Mouse (Mus musculus) intestine, embryonic 15.5 days (tissue): ENCODE data around the gene Hivep2. TPM values are rescaled to one million over a fixed set of nuclear protein-coding genes. Genes with fewer than 3 reads are reported as not detected.

Experiments
- ATAC-seq: fragments of 200-750 bp; cut with Nextera tagmentation; 2 replicates; pipeline ENCODE4 v1.8.0; 2017; ENCODE audit warnings: moderate TSS enrichment, moderate library complexity
- H3K27ac ChIP-seq: fragments of 300-500 bp; sonication (generic); 2 replicates; pipeline ENCODE4 v1.5.1; 2015; ENCODE audit warnings: mild to moderate bottlenecking, inconsistent platforms
- H3K27me3 ChIP-seq: fragments of 300-500 bp; sonication (generic); replicated peaks from 2 replicates; pipeline ENCODE4 v1.6.1; 2015; ENCODE audit warnings: inconsistent platforms
- H3K36me3 ChIP-seq: fragments of 300-500 bp; sonication (generic); 2 replicates; pipeline ENCODE4 v1.6.1; 2015; ENCODE audit warnings: inconsistent platforms
- H3K4me1 ChIP-seq: fragments of 300-500 bp; sonication (generic); replicated peaks from 2 replicates; pipeline ENCODE4 v1.6.1; 2015; ENCODE audit warnings: inconsistent platforms
- H3K4me2 ChIP-seq: fragments of 300-500 bp; sonication (generic); replicated peaks from 2 replicates; pipeline ENCODE4 v1.6.1; 2015; ENCODE audit warnings: mild to moderate bottlenecking, inconsistent platforms
- H3K4me3 ChIP-seq: fragments of 300-500 bp; sonication (generic); replicated peaks from 2 replicates; pipeline ENCODE4 v1.5.1; 2015; ENCODE audit warnings: inconsistent platforms
- H3K9ac ChIP-seq: fragments of 300-500 bp; sonication (generic); 2 replicates; pipeline ENCODE4 v1.6.1; 2015; ENCODE audit warnings: inconsistent platforms
- H3K9me3 ChIP-seq: fragments of 300-500 bp; sonication (generic); 2 replicates; pipeline ENCODE4 v1.6.1; 2016; ENCODE audit warnings: inconsistent platforms
- WGBS: fragments of 180-500 bp; shearing (Covaris S2); methylation state at CpG from one replicate; pipeline ENCODE4 v1.1.7; 2015; 5-methylcytosine and 5-hydroxymethylcytosine counted together
- polyA plus RNA-seq: library from polyadenylated mRNA; unstranded; fragments of >200 nt; fragmentation: Nextera tagmentation; extraction: Ambion mirVana; gene quantifications from 2 replicates; pipeline ENCODE4 v1.2.1, GENCODE M21; 2015

Gene Hivep2
- polyA plus RNA-seq, 1 experiment from 2014 or later = 5.2 TPM

DNA sequence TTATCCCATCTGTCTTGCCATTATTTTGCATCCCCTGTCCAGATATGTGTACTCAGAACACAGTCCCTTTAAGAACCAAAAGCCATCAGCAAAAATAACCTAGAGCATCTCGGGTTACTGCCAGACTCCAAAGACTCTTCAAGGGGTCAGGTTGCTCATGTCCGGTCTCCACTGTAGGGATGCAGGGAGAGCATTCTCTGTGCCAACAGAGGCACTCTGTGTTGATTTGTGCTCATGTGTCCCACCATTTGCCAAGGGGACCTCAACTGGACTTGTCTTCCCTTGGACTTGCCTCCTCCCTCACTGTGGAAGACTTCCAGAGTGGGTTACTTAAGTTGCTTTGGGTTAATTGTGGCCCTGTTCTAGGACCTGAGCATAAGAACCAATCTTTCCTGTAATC, 43.8 kb downstream of the Hivep2 start:
- Histone ChIP-seq H3K27me3 (no peaks in the 10 kb centered on the region), H3K4me3 (no peak overlapping the region), H3K4me2 (no peak overlapping the region), H3K27ac (no peak overlapping the region), H3K9me3 (no peaks in the 10 kb centered on the region), H3K36me3 (no peaks in the 10 kb centered on the region), H3K9ac (no peak overlapping the region), H3K4me1 (no peaks in the 10 kb centered on the region)
- WGBS = 77% methylated on average over 2 of the region's 2 CpGs
- no peak for ATAC-seq

DNA sequence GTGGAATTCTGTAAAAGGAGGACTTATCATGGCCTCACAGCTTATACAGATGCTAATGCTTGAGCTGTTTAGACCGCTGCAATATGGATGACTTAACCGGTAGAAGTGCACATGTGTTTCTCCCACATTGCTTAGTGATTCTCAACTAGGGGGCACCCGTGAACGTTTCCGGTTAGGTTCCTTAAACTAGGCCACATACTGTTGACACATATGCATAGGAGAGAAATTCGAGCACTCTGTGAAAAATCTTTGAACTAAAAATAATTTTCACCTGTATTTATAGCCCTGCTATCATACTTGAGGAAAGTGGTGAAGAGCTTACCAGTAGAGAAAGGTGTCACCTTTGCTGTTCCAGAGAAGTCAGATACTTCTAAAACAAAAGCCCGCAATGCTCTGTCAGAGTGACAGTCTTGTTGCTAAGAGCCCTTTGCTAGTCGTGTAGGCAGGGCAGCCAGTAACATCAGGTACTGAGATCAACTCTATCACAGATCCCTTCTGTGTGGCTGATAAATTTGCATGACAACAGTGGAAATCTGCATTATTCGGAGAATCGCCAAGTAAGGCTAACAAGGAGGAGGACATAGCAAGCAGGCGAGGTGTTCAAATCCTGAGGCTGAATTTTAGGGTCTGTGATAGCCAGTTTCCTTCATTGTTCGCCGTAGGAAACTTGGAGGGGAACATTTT, 50.6 kb downstream of the Hivep2 start:
- ATAC-seq = no peak
- 74% methylated on average over 13 of the region's 13 CpGs for WGBS
- Histone ChIP-seq H3K27me3 (no peaks in the 10 kb centered on the region), H3K36me3 (no peaks in the 10 kb centered on the region), H3K4me2 (no peak overlapping the region), H3K9me3 (no peaks in the 10 kb centered on the region), H3K4me3 (no peak overlapping the region), H3K4me1 (peaks cover 9% of the 10 kb centered on the region; the same call in 1 of the 2 replicates), H3K27ac (no peak overlapping the region), H3K9ac (no peak overlapping the region)

DNA sequence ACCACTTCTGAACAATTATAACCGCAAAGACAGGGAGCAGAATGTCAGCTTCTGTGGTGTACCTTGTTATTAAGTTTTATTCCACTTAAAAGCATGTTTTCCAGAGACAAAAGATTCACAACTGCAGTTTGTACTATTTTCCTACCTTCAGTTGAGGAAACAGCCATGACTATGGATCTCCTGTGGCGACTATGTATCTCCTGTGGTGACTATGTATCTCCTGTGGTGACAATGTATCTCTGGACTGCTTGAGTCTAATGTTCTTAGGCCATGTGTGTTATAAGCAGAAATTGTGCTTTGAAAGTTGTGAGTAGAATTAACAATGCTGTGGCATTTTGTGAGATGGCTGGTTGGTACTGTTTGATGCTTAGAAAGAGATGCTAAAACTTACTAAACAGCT, 51.5 kb downstream of the Hivep2 start:
- H3K27me3 ChIP-seq = no peaks in the 10 kb centered on the region
- no peak overlapping the region for H3K4me2 ChIP-seq
- no peak overlapping the region for H3K27ac ChIP-seq
- H3K4me3 ChIP-seq = no peak overlapping the region
- H3K4me1 ChIP-seq = peaks cover 9% of the 10 kb centered on the region; the same call in 1 of the 2 replicates
- H3K9me3 ChIP-seq = no peaks in the 10 kb centered on the region
- H3K9ac ChIP-seq = no peak overlapping the region
- 77% methylated on average over 2 of the region's 2 CpGs for WGBS
- no peaks in the 10 kb centered on the region for H3K36me3 ChIP-seq
- ATAC-seq = no peak

- H3K27ac ChIP-seq = no peak overlapping the region
Measured at GRCm38 (mm10) chr10:14017822-14018364, 52.0 kb downstream of the Hivep2 start.

GRCm38 (mm10) chr10:14018672-14019071, 52.8 kb downstream of the Hivep2 start:
- WGBS = 40% methylated on average over 7 of the region's 7 CpGs
- Histone ChIP-seq H3K4me1 (peaks cover 9% of the 10 kb centered on the region; the same call in 1 of the 2 replicates), H3K9ac (no peak overlapping the region), H3K4me3 (no peak overlapping the region), H3K9me3 (no peaks in the 10 kb centered on the region), H3K4me2 (no peak overlapping the region), H3K36me3 (no peaks in the 10 kb centered on the region), H3K27ac (no peak overlapping the region), H3K27me3 (no peaks in the 10 kb centered on the region)
- ATAC-seq = no peak

More at GRCm38 (mm10) chr10:14017822-14018364, 52.0 kb downstream of the Hivep2 start:
- 8% methylated on average over 12 of the region's 12 CpGs for WGBS
- no peaks in the 10 kb centered on the region for H3K9me3 ChIP-seq
- peak; percentile 51 for ATAC-seq
- peaks cover 9% of the 10 kb centered on the region; the same call in 1 of the 2 replicates for H3K4me1 ChIP-seq
- no peaks in the 10 kb centered on the region for H3K27me3 ChIP-seq
- H3K9ac ChIP-seq = no peak overlapping the region
- H3K36me3 ChIP-seq = no peaks in the 10 kb centered on the region
- peak overlapping the region; percentile 17 for H3K4me3 ChIP-seq
- H3K4me2 ChIP-seq = peak overlapping the region; percentile 46

DNA sequence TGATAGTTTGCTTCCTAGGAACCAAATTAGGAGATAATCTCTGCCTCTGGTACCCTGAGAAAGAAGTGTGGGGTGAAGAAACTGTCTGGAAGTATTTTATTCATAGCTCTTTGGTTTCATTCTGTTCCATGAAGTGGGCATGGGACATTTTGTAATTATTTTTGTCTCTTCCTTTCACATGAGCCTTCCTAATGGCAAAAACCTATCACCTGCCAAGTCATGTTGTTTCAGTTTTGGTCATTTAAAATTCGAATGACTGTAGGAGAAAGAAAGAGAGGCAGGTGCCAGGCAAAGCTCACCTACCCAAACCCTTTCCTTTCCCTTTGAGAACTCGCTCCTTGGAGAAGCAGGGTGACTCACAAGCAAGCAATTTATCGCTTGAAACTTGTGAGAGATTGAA, 53.3 kb downstream of the Hivep2 start:
- H3K9ac ChIP-seq = no peak overlapping the region
- no peaks in the 10 kb centered on the region for H3K27me3 ChIP-seq
- peaks cover 9% of the 10 kb centered on the region; the same call in 1 of the 2 replicates for H3K4me1 ChIP-seq
- no peaks in the 10 kb centered on the region for H3K36me3 ChIP-seq
- no peak overlapping the region for H3K27ac ChIP-seq
- no peak overlapping the region for H3K4me3 ChIP-seq
- WGBS = 79% methylated on average over 3 of the region's 3 CpGs
- H3K4me2 ChIP-seq = no peak overlapping the region
- no peaks in the 10 kb centered on the region for H3K9me3 ChIP-seq
- no peak for ATAC-seq

- H3K4me1 ChIP-seq = peaks cover 9% of the 10 kb centered on the region; the same call in 1 of the 2 replicates
- WGBS = 51% methylated on average over 7 of the region's 7 CpGs
- ATAC-seq = no peak
- no peak overlapping the region for H3K4me2 ChIP-seq
- H3K27ac ChIP-seq = no peak overlapping the region
- no peak overlapping the region for H3K4me3 ChIP-seq
- no peak overlapping the region for H3K9ac ChIP-seq
- H3K36me3 ChIP-seq = no peaks in the 10 kb centered on the region
- H3K27me3 ChIP-seq = no peaks in the 10 kb centered on the region
- H3K9me3 ChIP-seq = no peaks in the 10 kb centered on the region
Measured at GRCm38 (mm10) chr10:14020253-14020652, 54.4 kb downstream of the Hivep2 start.

- Histone ChIP-seq H3K27me3 (no peaks in the 10 kb centered on the region), H3K4me2 (no peak overlapping the region), H3K4me1 (no peaks in the 10 kb centered on the region), H3K9me3 (no peaks in the 10 kb centered on the region), H3K36me3 (no peaks in the 10 kb centered on the region), H3K9ac (no peak overlapping the region), H3K4me3 (no peak overlapping the region), H3K27ac (no peak overlapping the region)
- WGBS = 83% methylated on average over 7 of the region's 7 CpGs
- no peak for ATAC-seq
Measured at GRCm38 (mm10) chr10:14024971-14025370, 59.1 kb downstream of the Hivep2 start.

GRCm38 (mm10) chr10:14027751-14028150, 61.9 kb downstream of the Hivep2 start:
- H3K27ac ChIP-seq = no peak overlapping the region
- H3K36me3 ChIP-seq = no peaks in the 10 kb centered on the region
- 60% methylated on average over 1 of the region's 1 CpGs for whole genome bisulfite sequencing

DNA sequence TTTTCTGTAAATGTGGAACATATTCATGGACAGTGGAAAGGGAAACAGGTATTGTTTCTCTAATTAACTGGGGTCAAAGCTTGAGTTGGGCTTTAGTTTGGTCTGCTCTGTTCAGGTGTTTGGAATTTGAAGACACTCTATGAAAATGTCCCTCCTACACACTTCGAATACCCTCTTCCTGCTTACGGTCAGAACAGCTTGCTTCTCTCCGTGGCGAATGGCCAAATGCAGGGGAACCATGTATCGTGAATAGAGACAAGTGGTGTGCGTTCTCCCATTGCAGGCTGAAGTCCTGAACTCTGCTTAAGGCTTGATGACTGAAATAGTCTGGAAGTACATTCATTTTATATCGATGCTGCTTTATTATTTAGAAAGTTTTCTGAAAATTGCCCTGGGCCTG, 63.1 kb downstream of the Hivep2 start:
- no peak overlapping the region for H3K27ac ChIP-seq
- no peaks in the 10 kb centered on the region for H3K27me3 ChIP-seq
- no peak overlapping the region for H3K9ac ChIP-seq
- no peak overlapping the region for H3K4me2 ChIP-seq
- no peaks in the 10 kb centered on the region for H3K36me3 ChIP-seq
- H3K4me1 ChIP-seq = no peaks in the 10 kb centered on the region
- H3K4me3 ChIP-seq = no peak overlapping the region
- H3K9me3 ChIP-seq = no peaks in the 10 kb centered on the region
- no peak for ATAC-seq
- 75% methylated on average over 7 of the region's 7 CpGs for WGBS

More at GRCm38 (mm10) chr10:14027751-14028150, 61.9 kb downstream of the Hivep2 start:
- Histone ChIP-seq H3K9me3 (no peaks in the 10 kb centered on the region), H3K4me3 (no peak overlapping the region), H3K4me2 (no peak overlapping the region), H3K27me3 (no peaks in the 10 kb centered on the region), H3K9ac (no peak overlapping the region), H3K4me1 (no peaks in the 10 kb centered on the region)
- no peak for ATAC-seq

DNA sequence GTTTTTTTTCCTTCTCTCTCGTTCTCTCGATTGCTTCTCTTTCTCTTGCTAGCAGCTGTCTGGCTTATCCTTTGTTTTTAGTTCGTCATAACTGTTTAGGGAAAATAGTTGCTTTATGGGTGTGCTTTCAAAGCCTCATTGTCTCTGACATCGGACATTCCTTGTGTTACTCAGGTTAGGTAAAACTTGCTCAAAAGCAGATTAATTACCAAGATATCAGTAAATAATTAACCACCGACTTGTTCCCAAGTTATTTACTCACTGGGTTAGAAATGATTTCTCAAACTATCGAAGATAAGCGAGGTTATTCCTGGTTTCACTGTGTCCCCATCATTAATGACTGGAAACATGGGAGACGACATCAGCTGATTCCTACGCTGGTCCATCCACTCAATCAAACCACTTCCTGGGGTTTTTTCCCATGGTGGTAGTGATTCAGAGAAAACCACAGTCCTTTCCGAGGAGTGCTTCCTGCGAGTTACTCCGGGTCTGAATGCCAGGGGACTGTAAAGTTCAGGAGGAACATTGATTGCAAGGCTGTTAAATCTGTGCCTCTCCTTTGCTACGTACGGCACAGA, 64.7 kb downstream of the Hivep2 start:
- WGBS = 62% methylated on average over 14 of the region's 14 CpGs
- Histone ChIP-seq H3K27ac (no peak overlapping the region), H3K4me3 (no peak overlapping the region), H3K4me1 (no peaks in the 10 kb centered on the region), H3K9me3 (no peaks in the 10 kb centered on the region), H3K4me2 (no peak overlapping the region; the same call in 1 of the 2 replicates), H3K36me3 (no peaks in the 10 kb centered on the region), H3K9ac (no peak overlapping the region), H3K27me3 (no peaks in the 10 kb centered on the region)
- ATAC-seq = peak; percentile 63

DNA sequence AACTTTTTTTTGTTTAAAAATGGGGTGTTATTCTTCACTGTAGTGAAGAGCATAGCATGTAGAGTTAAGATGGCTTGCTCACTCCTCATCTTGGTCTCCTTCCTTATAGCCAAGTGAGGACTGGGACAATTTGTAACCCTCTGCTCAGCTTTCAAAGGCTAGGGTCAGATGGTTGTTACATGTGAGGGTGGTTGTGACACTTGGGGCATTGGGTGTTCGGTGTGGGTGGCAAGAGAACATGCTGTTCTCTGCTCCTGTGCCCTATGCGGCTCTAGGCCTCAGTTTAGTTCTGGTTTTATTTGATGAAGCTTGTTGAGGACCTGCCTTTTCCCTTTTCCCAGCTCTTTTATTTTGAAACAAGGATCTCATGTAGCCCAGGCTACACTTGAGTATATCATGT, 66.7 kb downstream of the Hivep2 start:
- WGBS = 89% methylated on average over 2 of the region's 2 CpGs
- Histone ChIP-seq H3K9me3 (no peaks in the 10 kb centered on the region), H3K9ac (no peak overlapping the region), H3K36me3 (no peaks in the 10 kb centered on the region), H3K27me3 (no peaks in the 10 kb centered on the region), H3K4me3 (no peak overlapping the region), H3K4me2 (no peak overlapping the region), H3K4me1 (no peaks in the 10 kb centered on the region), H3K27ac (no peak overlapping the region)
- ATAC-seq = no peak

DNA sequence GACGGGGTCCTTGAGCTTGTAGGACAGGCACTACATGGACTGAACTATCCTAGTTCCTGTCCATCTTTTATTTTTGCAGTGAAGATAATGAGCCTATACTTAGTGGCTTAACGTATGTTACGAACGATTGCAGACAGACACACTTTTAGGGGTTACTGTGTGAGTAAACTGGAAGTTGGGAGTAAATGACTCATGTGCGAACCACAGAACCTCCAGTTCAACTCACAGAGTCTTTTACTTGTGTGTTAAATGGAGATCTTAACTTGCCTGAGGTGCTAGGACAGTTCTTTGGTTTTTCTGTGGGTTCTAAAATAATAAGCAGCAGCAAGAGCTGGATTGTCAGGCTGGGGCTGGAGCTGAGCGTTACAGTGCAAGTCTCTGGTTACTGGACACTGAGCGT, 68.2 kb downstream of the Hivep2 start:
- Histone ChIP-seq H3K27ac (no peak overlapping the region), H3K4me1 (no peaks in the 10 kb centered on the region), H3K4me2 (no peak overlapping the region), H3K4me3 (no peak overlapping the region), H3K9me3 (no peaks in the 10 kb centered on the region), H3K9ac (no peak overlapping the region), H3K36me3 (no peaks in the 10 kb centered on the region), H3K27me3 (no peaks in the 10 kb centered on the region)
- no peak for ATAC-seq
- WGBS = 90% methylated on average over 7 of the region's 7 CpGs
